In the genomic region with DNA sequence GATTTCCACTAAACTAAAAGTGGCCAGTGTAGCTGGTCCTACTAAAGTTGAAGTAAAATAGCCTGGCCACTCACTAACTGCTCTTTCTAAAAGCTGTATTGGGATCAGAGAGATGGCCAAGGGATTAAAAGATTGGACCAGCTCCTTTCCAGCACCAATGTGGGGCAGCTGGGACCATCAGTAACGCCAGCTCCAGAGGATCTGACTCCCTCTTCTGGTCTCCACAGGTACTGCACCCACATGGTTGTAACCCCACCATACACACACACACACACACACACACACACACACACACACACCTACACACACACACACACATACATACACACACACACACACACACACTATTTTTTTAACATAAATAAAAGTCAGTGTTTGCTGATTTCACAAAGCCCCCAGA, we compare ENCODE assay signal across 25 mouse cellular contexts.
A peak's percentile ranks its signal among the peaks of the same experiment; 100 is the strongest.
DNase-seq lines count a peak whose midpoint lies in the region; ATAC-seq and TF ChIP-seq lines count a peak whose summit lies in the region.
"Had no signal": no experiment of that assay in that cellular context is flagged by ENCODE, and none has a peak within 500 bp of the region (broad histone marks: within the 10 kb centered on the region; RNA-seq: fewer than 3 reads in every experiment).

No protein-coding gene starts in this region.

- H3K27me3 ChIP-seq in kidney, postnatal 0 days (ENCODE audit: insufficient read depth, low read length): no peaks in the 10 kb centered on the region
- no peaks in the 10 kb centered on the region for H3K27me3 ChIP-seq in lung, postnatal 0 days (replicated peaks; ENCODE audit: insufficient read depth, low read length)

- 90% methylated on average over 1 of the region's 1 CpGs for WGBS in kidney, postnatal 0 days
- WGBS in lung, postnatal 0 days: 85% methylated on average over 1 of the region's 1 CpGs

- TF ChIP-seq CTCF in kidney, postnatal 0 days (IDR thresholded peaks at IDR 0.05; ENCODE audit: low read depth): peak; percentile 1; the same call in 1 of the 2 replicates
- TF ChIP-seq CTCF in lung, postnatal 0 days (IDR thresholded peaks at IDR 0.05): peak; percentile 26; the same call in 1 of the 2 replicates
- 0 out of 2 replicates have a peak, but pooled peaks have one; percentile 10 for TF ChIP-seq CTCF in cortical plate, adult 2 months (IDR thresholded peaks at IDR 0.05; ENCODE audit: extremely low read depth, insufficient read depth, low read length)

- H3K4me2 ChIP-seq in kidney, postnatal 0 days (ENCODE audit: low read length): no peak overlapping the region
- no peak overlapping the region for H3K4me2 ChIP-seq in lung, postnatal 0 days (replicated peaks; ENCODE audit: low read depth, low read length)
- H3K4me2 ChIP-seq: forebrain, embryonic 15.5 days; heart, embryonic 11.5 days; limb, embryonic 13.5 days; neural tube, embryonic 13.5 days had no signal

- DNase-seq in kidney, postnatal 0 days (ENCODE audit: low spot score): no peak
- no peak for DNase-seq in kidney, postnatal 10 days
- no peak for DNase-seq in lung, postnatal 0 days (ENCODE audit: low spot score)
- DNase-seq in lung, postnatal 14 days: no peak
- peak; percentile 48 for DNase-seq in R1 (ENCODE audit: low read depth, low spot score)
- no peak for DNase-seq in cerebellum, adult 9-11 months
- DNase-seq: cerebellum, adult 18-20 months; gastrocnemius, postnatal 14 days; heart, adult 11 months; kidney, adult 11 months; kidney, postnatal 14 days; lung, adult 18-20 months; midbrain, embryonic 14.5 days; retina, postnatal 1 day; right cerebral cortex, postnatal 25 days; thymus, adult 18-20 months; thymus, postnatal 4 days had no signal

- no peak for ATAC-seq in kidney, postnatal 0 days (replicated peaks; ENCODE audit: low FRiP score, low read depth)
- no peak for ATAC-seq in lung, postnatal 0 days
- ATAC-seq: forebrain, embryonic 15.5 days; hindbrain, embryonic 16.5 days had no signal

- no peaks in the 10 kb centered on the region for H3K4me1 ChIP-seq in kidney, postnatal 0 days (replicated peaks; ENCODE audit: insufficient read depth, low read length)
- H3K4me1 ChIP-seq in lung, postnatal 0 days (ENCODE audit: insufficient read depth, low read depth, low read length): no peaks in the 10 kb centered on the region
- peaks cover 20% of the 10 kb centered on the region for H3K4me1 ChIP-seq in cortical plate, adult 2 months (ENCODE audit: control insufficient read depth, insufficient read depth, low read length)

- no peaks in the 10 kb centered on the region for H3K9me3 ChIP-seq in kidney, postnatal 0 days (replicated peaks; ENCODE audit: low read length)
- H3K9me3 ChIP-seq in lung, postnatal 0 days (ENCODE audit: low read length): no peaks in the 10 kb centered on the region
- H3K9me3 ChIP-seq: embryonic facial prominence, embryonic 10.5 days; forebrain, embryonic 15.5 days; limb, embryonic 13.5 days; neural tube, embryonic 13.5 days had no signal

- no peak for TF ChIP-seq POLR2A in cortical plate, adult 2 months (IDR thresholded peaks at IDR 0.05; ENCODE audit: extremely low read depth, insufficient read depth, low read length)

- no peaks in the 10 kb centered on the region for H3K36me3 ChIP-seq in kidney, postnatal 0 days (ENCODE audit: insufficient read depth, low read length)
- H3K36me3 ChIP-seq in lung, postnatal 0 days (ENCODE audit: insufficient read depth, low read length): no peaks in the 10 kb centered on the region
- H3K36me3 ChIP-seq: embryonic facial prominence, embryonic 10.5 days; forebrain, embryonic 15.5 days; limb, embryonic 13.5 days; neural tube, embryonic 13.5 days had no signal

- H3K27ac ChIP-seq in kidney, postnatal 0 days: no peak overlapping the region
- no peak overlapping the region for H3K27ac ChIP-seq in lung, postnatal 0 days (ENCODE audit: low read length)
- H3K27ac ChIP-seq in cortical plate, adult 2 months (ENCODE audit: insufficient read depth, low read length): no peak overlapping the region
- H3K27ac ChIP-seq: embryonic facial prominence, embryonic 10.5 days; forebrain, embryonic 15.5 days; limb, embryonic 13.5 days; neural tube, embryonic 13.5 days had no signal

- no peak overlapping the region for H3K9ac ChIP-seq in kidney, postnatal 0 days (ENCODE audit: low read depth, low read length)
- H3K9ac ChIP-seq in lung, postnatal 0 days (replicated peaks; ENCODE audit: low read depth): no peak overlapping the region
- H3K9ac ChIP-seq: forebrain, embryonic 15.5 days; limb, embryonic 13.5 days; neural tube, embryonic 13.5 days had no signal

- no peak overlapping the region for H3K4me3 ChIP-seq in kidney, postnatal 0 days (replicated peaks; ENCODE audit: low read depth, low read length)
- H3K4me3 ChIP-seq in lung, postnatal 0 days (ENCODE audit: low read depth, low read length): no peak overlapping the region
- no peak overlapping the region for H3K4me3 ChIP-seq in cortical plate, adult 2 months (ENCODE audit: insufficient read depth, low read length)
- H3K4me3 ChIP-seq: embryonic facial prominence, embryonic 10.5 days; forebrain, embryonic 15.5 days; limb, embryonic 13.5 days; myocyte; neural tube, embryonic 13.5 days had no signal

- TF ChIP-seq EP300 in lung, postnatal 0 days (IDR thresholded peaks at IDR 0.05): no peak
